Mouse (Mus musculus): ENCODE data around the gene Caps2.

DNA sequence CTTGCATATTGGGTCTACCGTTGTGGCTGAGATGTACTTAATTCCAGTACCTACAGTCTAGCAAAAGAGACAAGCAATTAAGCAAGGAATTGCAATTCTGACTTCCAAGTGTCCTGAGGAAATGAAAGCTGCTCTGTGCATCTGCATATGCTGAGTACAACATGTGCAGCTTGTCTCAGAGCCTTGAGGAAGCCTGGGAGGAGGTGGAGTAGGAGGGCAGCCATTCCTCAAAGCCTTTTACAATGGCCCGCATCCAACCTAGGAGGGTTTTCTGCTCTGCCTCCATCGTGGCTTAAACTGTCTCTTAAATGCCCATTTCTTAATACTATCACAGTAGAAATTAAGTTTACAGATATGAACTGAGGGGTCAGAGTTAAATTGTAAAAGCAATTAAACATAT lies 100.0 kb downstream of the Caps2 start:
- TF ChIP-seq CTCF (IDR thresholded peaks at IDR 0.05; ENCODE audit: insufficient read depth, low read depth, low read length) (no peak), POLR2A (IDR thresholded peaks at IDR 0.05; ENCODE audit: insufficient read depth, low read depth, low read length) (no peak)

Data from olfactory bulb, adult 2 months (tissue).